Mouse (Mus musculus): ENCODE measurements around the gene Gm5901.

- TF ChIP-seq CTCF (IDR thresholded peaks at IDR 0.05; ENCODE audit: control insufficient read depth, insufficient read depth, insufficient read length) (no peak), USF1 (IDR thresholded peaks at IDR 0.05; ENCODE audit: low read depth) (no peak), MYOD1 (IDR thresholded peaks at IDR 0.05; ENCODE audit: control insufficient read depth, insufficient read length, low read depth) (no peak), MAX (IDR thresholded peaks at IDR 0.05) (no peak), MYOG (IDR thresholded peaks at IDR 0.05; ENCODE audit: control insufficient read depth, extremely low read depth, insufficient read length) (no peak)
These were observed 49.5 kb upstream of the Gm5901 start for GRCm38 (mm10) chr7:105325302-105325701.

Data from C2C12 (cell line).